Mouse (Mus musculus) stomach, embryonic 16.5 days (tissue): ENCODE measurements around the gene Gm4792. TPM values are rescaled to one million over a fixed set of nuclear protein-coding genes. Genes with fewer than 3 reads are reported as not detected.

ENCODE experiments used
- ATAC-seq: fragments of 200-750 bp; cut with Nextera tagmentation; 2 replicates; pipeline ENCODE4 v1.8.0; 2017; ENCODE audit warnings: moderate number of reproducible peaks, moderate TSS enrichment; ENCODE audit not compliant: insufficient read depth, low FRiP score
- H3K27ac ChIP-seq: fragments of 300-500 bp; sonication (generic); 2 replicates; pipeline ENCODE4 v1.5.1; 2014; ENCODE audit warnings: low read length
- H3K27me3 ChIP-seq: fragments of 300-500 bp; sonication (generic); 2 replicates; pipeline ENCODE4 v1.6.1; 2014; ENCODE audit warnings: low read length, control low read depth, mixed read lengths; ENCODE audit not compliant: control insufficient read depth, insufficient read depth
- H3K36me3 ChIP-seq: fragments of 300-500 bp; sonication (generic); 2 replicates; pipeline ENCODE4 v1.6.1; 2014; ENCODE audit warnings: low read length; ENCODE audit not compliant: control insufficient read depth, insufficient read depth
- H3K4me1 ChIP-seq: fragments of 300-500 bp; sonication (generic); 2 replicates; pipeline ENCODE4 v1.6.1; 2014; ENCODE audit warnings: low read length, control low read depth, mixed read lengths; ENCODE audit not compliant: control insufficient read depth, insufficient read depth
- H3K4me2 ChIP-seq: fragments of 300-500 bp; sonication (generic); 2 replicates; pipeline ENCODE4 v1.6.1; 2014; ENCODE audit warnings: low read depth, low read length, mixed read lengths
- H3K4me3 ChIP-seq: fragments of 300-500 bp; sonication (generic); replicated peaks from 2 replicates; pipeline ENCODE4 v1.5.1; 2014; ENCODE audit warnings: mild to moderate bottlenecking, low read length
- H3K9ac ChIP-seq: fragments of 300-500 bp; sonication (generic); 2 replicates; pipeline ENCODE4 v1.6.1; 2014; ENCODE audit warnings: low read length
- H3K9me3 ChIP-seq: fragments of 300-500 bp; sonication (generic); replicated peaks from 2 replicates; pipeline ENCODE4 v1.6.1; 2016; ENCODE audit warnings: low read length, control low read depth; ENCODE audit not compliant: control insufficient read depth
- WGBS: fragments of 180-500 bp; shearing (Covaris S2); extraction: QIAGEN DNeasy Blood & Tissue Kit; methylation state at CpG from one replicate; pipeline ENCODE4 v1.1.7; 2014; 5-methylcytosine and 5-hydroxymethylcytosine counted together
- polyA plus RNA-seq: library from polyadenylated mRNA; unstranded; fragments of >200 nt; fragmentation: Nextera tagmentation; extraction: Ambion mirVana; gene quantifications from 2 replicates; pipeline ENCODE4 v1.2.1, GENCODE M21; 2015

The Gm4792 gene
- polyA plus RNA-seq, 1 experiment from 2014 or later, result not detected

GRCm38 (mm10) chr10:94310499-94311267, 12.2 kb upstream of the Gm4792 start:
- Histone ChIP-seq H3K4me1 (peaks cover 5% of the 10 kb centered on the region; the same call in 1 of the 2 replicates), H3K27ac (no peak overlapping the region), H3K27me3 (no peaks in the 10 kb centered on the region), H3K36me3 (no peaks in the 10 kb centered on the region), H3K9ac (no peak overlapping the region), H3K9me3 (no peaks in the 10 kb centered on the region), H3K4me3 (no peak overlapping the region), H3K4me2 (no peak overlapping the region)
- no peak for ATAC-seq
- 53% methylated on average over 7 of the region's 9 CpGs for WGBS

GRCm38 (mm10) chr10:94305526-94305925, 7.0 kb upstream of the Gm4792 start:
- no peaks in the 10 kb centered on the region for H3K27me3 ChIP-seq
- no peaks in the 10 kb centered on the region for H3K36me3 ChIP-seq
- H3K27ac ChIP-seq, result no peak overlapping the region
- H3K9ac ChIP-seq, result no peak overlapping the region
- H3K4me3 ChIP-seq, result no peak overlapping the region
- H3K4me2 ChIP-seq, result no peak overlapping the region
- H3K9me3 ChIP-seq, result no peaks in the 10 kb centered on the region
- no peaks in the 10 kb centered on the region for H3K4me1 ChIP-seq
- 44% methylated on average over 5 of the region's 5 CpGs for WGBS
- ATAC-seq, result no peak

- Histone ChIP-seq H3K4me3 (no peak overlapping the region), H3K27me3 (no peaks in the 10 kb centered on the region), H3K36me3 (no peaks in the 10 kb centered on the region), H3K9me3 (no peaks in the 10 kb centered on the region), H3K4me1 (no peaks in the 10 kb centered on the region), H3K27ac (no peak overlapping the region), H3K9ac (no peak overlapping the region), H3K4me2 (no peak overlapping the region)
- ATAC-seq, result no peak
- WGBS, result 83% methylated on average over 9 of the region's 9 CpGs
Observed at GRCm38 (mm10) chr10:94304064-94304657, 5.7 kb upstream of the Gm4792 start.

GRCm38 (mm10) chr10:94299301-94299700, 798 bp upstream of the Gm4792 start:
- Histone ChIP-seq H3K27me3 (no peaks in the 10 kb centered on the region), H3K9ac (no peak overlapping the region), H3K36me3 (no peaks in the 10 kb centered on the region), H3K4me1 (no peaks in the 10 kb centered on the region), H3K4me2 (no peak overlapping the region), H3K27ac (no peak overlapping the region), H3K9me3 (no peaks in the 10 kb centered on the region), H3K4me3 (no peak overlapping the region)
- no peak for ATAC-seq
- 98% methylated on average over 2 of the region's 2 CpGs for WGBS

GRCm38 (mm10) chr10:94295923-94296605, 2.4 kb downstream of the Gm4792 start:
- Histone ChIP-seq H3K9me3 (no peaks in the 10 kb centered on the region), H3K27ac (no peak overlapping the region), H3K9ac (no peak overlapping the region), H3K36me3 (no peaks in the 10 kb centered on the region), H3K4me3 (no peak overlapping the region), H3K4me1 (no peaks in the 10 kb centered on the region), H3K4me2 (no peak overlapping the region), H3K27me3 (no peaks in the 10 kb centered on the region)
- ATAC-seq, result no peak
- WGBS, result 88% methylated on average over 5 of the region's 5 CpGs

- ATAC-seq, result no peak
- Histone ChIP-seq H3K36me3 (no peaks in the 10 kb centered on the region), H3K4me1 (no peaks in the 10 kb centered on the region), H3K27me3 (no peaks in the 10 kb centered on the region), H3K4me3 (no peak overlapping the region), H3K4me2 (no peak overlapping the region), H3K9ac (no peak overlapping the region), H3K9me3 (no peaks in the 10 kb centered on the region), H3K27ac (no peak overlapping the region)
- WGBS, result 39% methylated on average over 6 of the region's 6 CpGs
Observed at GRCm38 (mm10) chr10:94294933-94295750, 3.4 kb downstream of the Gm4792 start.

GRCm38 (mm10) chr10:94294437-94294836, 4.1 kb downstream of the Gm4792 start:
- no peaks in the 10 kb centered on the region for H3K4me1 ChIP-seq
- H3K4me2 ChIP-seq, result no peak overlapping the region
- no peak overlapping the region for H3K9ac ChIP-seq
- H3K27ac ChIP-seq, result no peak overlapping the region
- no peak for ATAC-seq
- no peaks in the 10 kb centered on the region for H3K9me3 ChIP-seq
- H3K27me3 ChIP-seq, result no peaks in the 10 kb centered on the region
- no peaks in the 10 kb centered on the region for H3K36me3 ChIP-seq
- H3K4me3 ChIP-seq, result no peak overlapping the region
- 84% methylated on average over 5 of the region's 5 CpGs for WGBS

- no peaks in the 10 kb centered on the region for H3K9me3 ChIP-seq
- H3K4me3 ChIP-seq, result no peak overlapping the region
- no peak for ATAC-seq
- H3K27ac ChIP-seq, result no peak overlapping the region
- no peaks in the 10 kb centered on the region for H3K36me3 ChIP-seq
- H3K9ac ChIP-seq, result no peak overlapping the region
- no peak overlapping the region for H3K4me2 ChIP-seq
- H3K27me3 ChIP-seq, result no peaks in the 10 kb centered on the region
- WGBS, result 82% methylated on average over 7 of the region's 7 CpGs
- H3K4me1 ChIP-seq, result no peaks in the 10 kb centered on the region
Observed at GRCm38 (mm10) chr10:94282797-94283196, 15.7 kb downstream of the Gm4792 start.
